Mouse (Mus musculus) thymus, adult 18-20 months (tissue): ENCODE measurements around the gene Olfr1130.
"Not testable (repeated sequence)": the region's sequence is repeated elsewhere in the genome, so short reads cannot be mapped to it uniquely, and the experiment has no call there.

Experiments
- DNase-seq, 2 experiments: peaks; one replicate each; pipeline ENCODE4 v3.0.0; 2022; ENCODE audit warnings: mixed read lengths in 2 of 2

Gene Olfr1130

DNA sequence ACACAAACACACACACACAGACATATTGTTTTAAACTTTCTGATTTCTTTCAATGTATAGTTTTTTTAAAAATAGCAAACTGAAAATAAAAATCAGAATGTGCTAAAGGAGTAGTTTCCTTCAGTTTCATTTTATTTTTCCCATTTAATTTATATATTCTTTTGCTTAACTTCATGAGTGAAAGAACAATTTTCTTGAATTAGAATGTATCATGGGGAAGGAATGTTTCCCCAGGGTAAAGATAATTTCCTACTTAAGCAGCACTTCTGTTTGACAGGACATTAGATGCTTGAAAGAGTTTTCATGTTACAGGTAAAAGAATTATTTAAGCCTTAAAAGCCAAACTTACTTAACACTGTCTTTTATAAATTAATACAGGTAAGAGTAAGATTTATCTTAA lies at the start of gene Olfr1130:
Olfr1130 (plus strand) TSS at position 301 of the 400 bp plus-strand sequence.
- not testable (repeated sequence) for DNase-seq

DNA sequence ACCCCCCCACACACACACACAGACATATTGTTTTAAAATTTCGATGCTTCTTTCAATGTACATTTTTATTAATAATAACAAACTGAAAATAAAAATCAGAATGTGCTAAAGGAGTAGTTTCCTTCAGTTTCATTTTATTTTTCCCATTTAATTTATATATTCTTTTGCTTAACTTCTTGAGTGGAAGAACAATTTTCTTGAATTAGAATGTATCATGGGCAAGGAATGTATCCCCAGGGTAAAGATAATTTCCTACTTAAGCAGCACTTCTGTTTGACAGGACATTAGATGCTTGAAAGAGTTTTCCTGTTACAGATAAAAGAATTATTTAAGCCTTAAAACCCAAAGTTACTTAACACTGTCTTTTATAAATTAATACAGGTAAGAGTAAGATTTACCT lies 32.4 kb upstream of the Olfr1130 start, which contains the start of gene Olfr1129:
Olfr1129 (plus strand) TSS at position 301 of the 400 bp plus-strand sequence.
- DNase-seq: not testable (repeated sequence)

GRCm38 (mm10) chr2:87626804-87627203 lies 20.8 kb downstream of the Olfr1130 start, which contains the start of gene Olfr1131:
Olfr1131 (plus strand) TSS chr2:87627104.
- DNase-seq: no peak

GRCm38 (mm10) chr2:87637435-87637834 lies 31.4 kb downstream of the Olfr1130 start, which contains the start of gene Olfr1132:
Olfr1132 (minus strand) TSS chr2:87637535.
- no peak for DNase-seq

DNA sequence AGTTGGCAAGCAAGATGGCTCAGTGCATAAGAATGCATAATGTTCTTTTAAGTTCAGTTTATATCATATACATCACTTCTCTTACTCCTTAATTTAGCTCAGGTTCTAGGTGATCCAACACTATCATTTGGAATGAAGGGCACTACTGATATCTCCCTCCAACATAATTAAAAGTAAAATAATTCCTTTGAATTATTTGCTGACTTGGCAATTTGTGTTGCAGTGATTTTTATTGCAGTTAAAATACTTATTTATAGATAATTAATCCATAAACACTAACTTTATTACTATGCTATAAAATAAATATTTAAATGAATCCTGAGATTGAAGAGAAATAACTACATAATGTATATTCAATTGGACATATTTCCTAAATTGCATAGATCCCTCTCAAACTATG lies 36.4 kb downstream of the Olfr1130 start:
- no peak for DNase-seq

GRCm38 (mm10) chr2:87647274-87647673 lies 41.3 kb downstream of the Olfr1130 start, which contains the start of gene Olfr1133:
Olfr1133 (minus strand) TSS chr2:87647374.
- DNase-seq: no peak

DNA sequence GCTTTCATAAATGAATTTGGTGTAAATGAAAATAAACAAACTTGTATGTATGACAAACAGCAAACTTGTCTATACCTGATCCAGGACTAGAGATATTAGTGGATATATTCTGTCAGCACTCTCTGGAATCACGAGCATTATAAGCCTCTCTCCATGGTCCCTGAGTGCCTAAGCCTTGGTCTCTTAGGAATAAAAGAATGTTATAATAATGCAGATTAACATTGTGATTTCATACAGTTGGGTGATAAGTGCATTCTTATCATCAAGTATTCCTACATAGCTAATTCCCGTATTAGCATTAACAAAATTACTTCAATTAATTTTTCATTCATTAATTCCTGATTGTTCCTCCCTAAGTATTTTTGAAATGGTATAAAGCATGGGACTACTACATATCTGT lies 52.3 kb downstream of the Olfr1130 start, which contains the start of gene Olfr1134:
Olfr1134 (minus strand) TSS at position 101 of the 400 bp plus-strand sequence.
- DNase-seq: no peak
